In the genomic region with DNA sequence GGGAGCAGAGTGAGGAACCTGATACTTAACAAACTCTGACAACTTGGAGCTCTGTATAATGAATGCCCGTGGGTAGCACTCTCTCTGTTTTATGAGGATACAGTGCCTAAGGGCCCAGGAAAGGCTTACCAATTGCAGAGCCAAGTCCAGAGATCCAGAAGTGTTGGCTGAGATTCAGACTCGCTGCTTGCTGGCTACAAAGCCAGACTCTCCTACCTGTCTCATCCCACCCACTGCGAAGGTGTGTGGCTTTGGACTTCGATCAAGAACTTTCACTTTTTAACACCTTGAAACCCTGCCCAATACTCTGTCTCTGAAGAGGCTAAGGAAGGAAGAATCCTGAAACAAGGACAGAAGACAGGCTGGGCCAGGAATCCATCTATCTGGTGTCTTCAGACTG, we compare ENCODE assay signal across 19 mouse cellular contexts. TPM values are rescaled to one million over a fixed set of nuclear protein-coding genes. Genes with fewer than 3 reads are reported as not detected.
A peak's percentile ranks its signal among the peaks of the same experiment; 100 is the strongest.
DNase-seq lines count a peak whose midpoint lies in the region; ATAC-seq lines count a peak whose summit lies in the region.
"Had no signal": no experiment of that assay in that cellular context is flagged by ENCODE, and none has a peak within 500 bp of the region (broad histone marks: within the 10 kb centered on the region; RNA-seq: fewer than 3 reads in every experiment).

No protein-coding gene starts in this region.

- H3K4me2 ChIP-seq in heart, embryonic 13.5 days, result peak overlapping the region; percentile 97
- H3K4me2 ChIP-seq in midbrain, embryonic 11.5 days, result no peak overlapping the region
- H3K4me2 ChIP-seq in midbrain, embryonic 14.5 days (ENCODE audit: low read length), result no peak overlapping the region
- H3K4me2 ChIP-seq in liver, embryonic 13.5 days, result peak overlapping the region; percentile 93
- H3K4me2 ChIP-seq: hindbrain, embryonic 14.5 days; intestine, embryonic 15.5 days had no signal

- peaks cover 54% of the 10 kb centered on the region for H3K4me1 ChIP-seq in heart, embryonic 13.5 days
- no peaks in the 10 kb centered on the region; the same call in 1 of the 2 replicates for H3K4me1 ChIP-seq in midbrain, embryonic 11.5 days (ENCODE audit: control insufficient read depth, insufficient read depth, low read length)
- H3K4me1 ChIP-seq in midbrain, embryonic 14.5 days (ENCODE audit: control insufficient read depth, insufficient read depth, low read length), result 0 out of 2 replicates have a peak, but pooled peaks cover 7% of the 10 kb centered on the region
- peaks cover 96% of the 10 kb centered on the region for H3K4me1 ChIP-seq in liver, embryonic 13.5 days (replicated peaks)

- 89% methylated on average over 4 of the region's 4 CpGs for WGBS in heart, embryonic 13.5 days
- 81% methylated on average over 4 of the region's 4 CpGs for WGBS in midbrain, embryonic 11.5 days
- 88% methylated on average over 4 of the region's 4 CpGs for WGBS in midbrain, embryonic 14.5 days
- 82% methylated on average over 4 of the region's 4 CpGs for WGBS in liver, embryonic 13.5 days (ENCODE audit: insufficient replicate concordance)

- no peaks in the 10 kb centered on the region for H3K9me3 ChIP-seq in heart, embryonic 13.5 days
- no peaks in the 10 kb centered on the region for H3K9me3 ChIP-seq in midbrain, embryonic 11.5 days (ENCODE audit: control insufficient read depth, low read length)
- no peaks in the 10 kb centered on the region for H3K9me3 ChIP-seq in midbrain, embryonic 14.5 days (ENCODE audit: control insufficient read depth, low read length)
- H3K9me3 ChIP-seq in liver, embryonic 13.5 days (replicated peaks), result no peaks in the 10 kb centered on the region
- H3K9me3 ChIP-seq: forebrain, embryonic 10.5 days; intestine, embryonic 15.5 days had no signal

- no peak overlapping the region for H3K9ac ChIP-seq in heart, embryonic 13.5 days
- no peak overlapping the region for H3K9ac ChIP-seq in midbrain, embryonic 11.5 days (ENCODE audit: low read length)
- H3K9ac ChIP-seq in midbrain, embryonic 14.5 days (replicated peaks; ENCODE audit: low read length), result no peak overlapping the region
- peak overlapping the region; percentile 91 for H3K9ac ChIP-seq in liver, embryonic 13.5 days
- H3K9ac ChIP-seq: hindbrain, embryonic 14.5 days; intestine, embryonic 15.5 days had no signal

- H3K27ac ChIP-seq in heart, embryonic 13.5 days (replicated peaks), result no peak overlapping the region
- H3K27ac ChIP-seq in midbrain, embryonic 11.5 days (ENCODE audit: low read depth, low read length), result no peak overlapping the region
- H3K27ac ChIP-seq in midbrain, embryonic 14.5 days (replicated peaks; ENCODE audit: low read depth, low read length), result no peak overlapping the region
- peak overlapping the region; percentile 97 for H3K27ac ChIP-seq in liver, embryonic 13.5 days
- H3K27ac ChIP-seq: forebrain, embryonic 10.5 days; hindbrain, embryonic 14.5 days; intestine, embryonic 15.5 days; left cerebral cortex, adult 2 months had no signal

- DNase-seq in heart, adult 18-20 months, result no peak
- peak; percentile 23 for DNase-seq in midbrain, embryonic 11.5 days (ENCODE audit: low spot score, missing footprints)
- DNase-seq in midbrain, embryonic 14.5 days, result no peak
- DNase-seq in liver, embryonic 13.5 days, result no peak
- no peak for DNase-seq in Muller cell, postnatal 12 days (ENCODE audit: inconsistent ontology term)
- no peak for DNase-seq in thymus, postnatal 25 days
- DNase-seq: B cell, adult 2 months; cerebellum, postnatal 25 days; gastrocnemius, postnatal 10 days; heart, postnatal 14 days; lung, postnatal 10 days; right cerebral cortex, adult 18-20 months; thymus, postnatal 4 days had no signal

- H3K4me3 ChIP-seq in heart, embryonic 13.5 days, result no peak overlapping the region
- H3K4me3 ChIP-seq in midbrain, embryonic 11.5 days (ENCODE audit: low read depth, low read length), result no peak overlapping the region
- H3K4me3 ChIP-seq in midbrain, embryonic 14.5 days (replicated peaks; ENCODE audit: low read depth, low read length), result no peak overlapping the region
- H3K4me3 ChIP-seq in liver, embryonic 13.5 days (replicated peaks), result peak overlapping the region; percentile 82
- H3K4me3 ChIP-seq: forebrain, embryonic 10.5 days; intestine, embryonic 15.5 days; left cerebral cortex, adult 2 months had no signal

- no peaks in the 10 kb centered on the region for H3K27me3 ChIP-seq in heart, embryonic 13.5 days (replicated peaks)
- H3K27me3 ChIP-seq in midbrain, embryonic 11.5 days (ENCODE audit: control insufficient read depth, insufficient read depth, low read length), result peaks cover 6% of the 10 kb centered on the region
- H3K27me3 ChIP-seq in midbrain, embryonic 14.5 days (ENCODE audit: control insufficient read depth, insufficient read depth, low read length), result peaks cover 8% of the 10 kb centered on the region; the same call in 1 of the 2 replicates
- H3K27me3 ChIP-seq in liver, embryonic 13.5 days, result no peaks in the 10 kb centered on the region
- H3K27me3 ChIP-seq: intestine, embryonic 15.5 days had no signal

- no peak for ATAC-seq in heart, embryonic 13.5 days (ENCODE audit: extremely low read depth, insufficient number of reproducible peaks, low FRiP score, low TSS enrichment)
- ATAC-seq in midbrain, embryonic 11.5 days (ENCODE audit: low FRiP score), result no peak
- no peak for ATAC-seq in midbrain, embryonic 14.5 days (ENCODE audit: low FRiP score, low TSS enrichment)
- ATAC-seq in liver, embryonic 13.5 days (ENCODE audit: low read depth), result no peak
- ATAC-seq: intestine, embryonic 15.5 days; midbrain, embryonic 16.5 days had no signal

- no peaks in the 10 kb centered on the region for H3K36me3 ChIP-seq in heart, embryonic 13.5 days
- no peaks in the 10 kb centered on the region for H3K36me3 ChIP-seq in midbrain, embryonic 11.5 days (ENCODE audit: control insufficient read depth, insufficient read depth, low read length)
- H3K36me3 ChIP-seq in midbrain, embryonic 14.5 days (ENCODE audit: control insufficient read depth, insufficient read depth, low read length), result no peaks in the 10 kb centered on the region
- H3K36me3 ChIP-seq in liver, embryonic 13.5 days, result peaks cover 29% of the 10 kb centered on the region
- H3K36me3 ChIP-seq: forebrain, embryonic 10.5 days; intestine, embryonic 15.5 days had no signal

RNA-seq across cellular contexts. Expression of gene Steap3, which starts 9.3 kb away (rescaled TPM):
- polyA plus RNA-seq in heart, embryonic 13.5 days (2015; fragmentation: Nextera tagmentation; extraction: Ambion mirVana), result 16.2 and 18.7 TPM in 2 replicates
- 10 to 100 TPM; 25.5 to 26.5 TPM for total RNA-seq in heart, adult 18-20 months (2021)
- 2.8 and 3.0 TPM in 2 replicates for polyA plus RNA-seq in midbrain, embryonic 11.5 days (2014; fragmentation: Nextera tagmentation; extraction: Ambion mirVana)
- polyA plus RNA-seq in midbrain, embryonic 14.5 days (2014; fragmentation: Nextera tagmentation; extraction: Ambion mirVana), result 2.4 and 3.2 TPM in 2 replicates
- polyA plus RNA-seq in liver, embryonic 13.5 days (2015; fragmentation: Nextera tagmentation; extraction: Ambion mirVana), result 46.7 and 49.5 TPM in 2 replicates

Comparison
In these comparisons a context has a peak if more than half of its experiments do, and no peak if none do; other contexts are left out.
1. H3K4me2 ChIP-seq: peak in heart, embryonic 13.5 days (single experiment) and liver, embryonic 13.5 days (single experiment); none in midbrain, embryonic 11.5 days (single experiment) and midbrain, embryonic 14.5 days (single experiment).